Mouse (Mus musculus) spleen, adult 18-20 months (tissue): ENCODE data around the gene Ubap1.

Source experiments
- DNase-seq, 2 experiments: peaks; one replicate each; pipeline ENCODE4 v3.0.0; 2022; ENCODE audit warnings: mixed read lengths in 2 of 2

The Ubap1 gene

GRCm38 (mm10) chr4:41348584-41349198 lies at the start of gene Ubap1:
Gene Ubap1, plus strand, starts transcription at chr4:41348996.
- DNase-seq = peak; percentile 83 to 88

GRCm38 (mm10) chr4:41303671-41304070 lies 45.1 kb upstream of the Ubap1 start:
- DNase-seq = no peak

GRCm38 (mm10) chr4:41304302-41304701 lies 44.5 kb upstream of the Ubap1 start:
- peak in 1 of 2 experiments; percentile 15 for DNase-seq

- no peak for DNase-seq
These were observed 41.4 kb upstream of the Ubap1 start for GRCm38 (mm10) chr4:41307406-41307805.

- no peak for DNase-seq
These were observed 37.9 kb upstream of the Ubap1 start for GRCm38 (mm10) chr4:41310567-41311563.

- no peak for DNase-seq
These were observed 35.1 kb upstream of the Ubap1 start for GRCm38 (mm10) chr4:41313722-41314121.

- DNase-seq = peak; percentile 89 to 91
These were observed 34.4 kb upstream of the Ubap1 start, which contains the start of gene Dcaf12 for GRCm38 (mm10) chr4:41314141-41315129. Gene Dcaf12, minus strand, starts transcription at chr4:41314889.

- DNase-seq = no peak
These were observed 33.6 kb upstream of the Ubap1 start for GRCm38 (mm10) chr4:41315173-41315572.

- DNase-seq = no peak
These were observed 30.5 kb upstream of the Ubap1 start for GRCm38 (mm10) chr4:41318267-41318666.

- no peak for DNase-seq
These were observed 27.8 kb upstream of the Ubap1 start for GRCm38 (mm10) chr4:41320971-41321370.

GRCm38 (mm10) chr4:41326876-41327275 lies 21.9 kb upstream of the Ubap1 start:
- DNase-seq = no peak

- DNase-seq = no peak
These were observed 19.3 kb upstream of the Ubap1 start for GRCm38 (mm10) chr4:41329481-41329880.

GRCm38 (mm10) chr4:41331085-41331484 lies 17.7 kb upstream of the Ubap1 start:
- no peak for DNase-seq

GRCm38 (mm10) chr4:41331698-41332421 lies 16.9 kb upstream of the Ubap1 start:
- DNase-seq = no peak

GRCm38 (mm10) chr4:41336546-41336945 lies 12.2 kb upstream of the Ubap1 start:
- DNase-seq = no peak

- no peak for DNase-seq
These were observed 7.8 kb upstream of the Ubap1 start for GRCm38 (mm10) chr4:41340912-41341550.

- DNase-seq = no peak
These were observed 2.8 kb upstream of the Ubap1 start for GRCm38 (mm10) chr4:41346011-41346410.

- DNase-seq = peak in 1 of 2 experiments; percentile 5
These were observed 957 bp upstream of the Ubap1 start for GRCm38 (mm10) chr4:41347839-41348238.

- DNase-seq = no peak
These were observed 399 bp downstream of the Ubap1 start for GRCm38 (mm10) chr4:41349199-41349591.

- no peak for DNase-seq
These were observed 4.0 kb downstream of the Ubap1 start for GRCm38 (mm10) chr4:41352758-41353157.

GRCm38 (mm10) chr4:41353265-41353664 lies 4.5 kb downstream of the Ubap1 start:
- no peak for DNase-seq
